Mouse (Mus musculus): ENCODE measurements around the gene Mgea5. TPM values are rescaled to one million over a fixed set of nuclear protein-coding genes. Genes with fewer than 3 reads are reported as not detected.

Mgea5 gene
- polyA plus RNA-seq, 1 experiment: 134 TPM

DNA sequence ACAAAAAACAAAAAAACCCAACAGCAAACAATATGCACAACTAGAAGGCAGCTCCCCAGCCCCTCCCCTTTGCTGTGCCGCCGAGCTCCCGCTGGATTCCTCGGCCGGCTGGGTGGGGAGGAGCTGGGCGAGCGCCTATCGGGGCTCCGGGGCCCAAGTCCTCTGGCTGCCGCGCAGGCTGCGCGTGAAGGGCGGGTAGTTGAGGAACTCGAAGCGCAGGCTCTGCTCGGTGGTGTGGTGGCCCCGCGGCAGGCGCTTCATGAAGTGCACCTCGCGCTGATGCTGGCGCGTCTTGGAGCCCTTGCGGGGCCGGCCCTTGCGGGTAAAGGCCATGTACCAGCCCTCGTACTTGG is 46.8 kb downstream of the Mgea5 start:
- TF ChIP-seq POLR2A (IDR thresholded peaks at IDR 0.05; ENCODE audit: extremely low read depth, insufficient read depth, low read length) (no peak), CTCF (IDR thresholded peaks at IDR 0.05; ENCODE audit: extremely low read depth, insufficient read depth, low read length) (no peak)

DNA sequence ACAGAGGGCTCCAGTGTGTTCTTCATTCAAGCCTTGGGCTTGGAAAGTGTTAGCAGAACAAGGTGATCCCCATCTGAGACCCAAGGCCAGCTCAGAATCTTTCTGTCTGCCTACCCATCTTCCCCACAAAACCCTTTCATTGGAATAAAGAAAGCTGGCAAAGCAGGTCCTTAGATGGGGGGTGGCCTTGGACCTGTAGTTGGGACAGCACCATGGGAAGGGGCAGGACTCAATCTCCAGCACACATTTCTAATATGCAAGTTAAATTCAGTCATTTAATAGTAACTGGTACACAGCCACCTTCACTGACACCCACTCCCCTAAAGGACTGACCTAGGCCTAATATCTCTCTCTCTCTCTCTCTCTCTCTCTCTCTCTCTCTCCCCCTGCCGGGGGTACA is 47.4 kb downstream of the Mgea5 start:
- TF ChIP-seq CTCF (IDR thresholded peaks at IDR 0.05; ENCODE audit: extremely low read depth, insufficient read depth, low read length) (no peak), POLR2A (IDR thresholded peaks at IDR 0.05; ENCODE audit: extremely low read depth, insufficient read depth, low read length) (no peak)
- H3K4me1 ChIP-seq (ENCODE audit: control insufficient read depth, insufficient read depth, low read length): no peaks in the 10 kb centered on the region
- H3K27ac ChIP-seq (ENCODE audit: insufficient read depth, low read length): no peak overlapping the region
- no peak overlapping the region for H3K4me3 ChIP-seq (ENCODE audit: insufficient read depth, low read length)

More for the DNA sequence above, 46.8 kb downstream of the Mgea5 start:
- H3K4me1 ChIP-seq (ENCODE audit: control insufficient read depth, insufficient read depth, low read length): no peaks in the 10 kb centered on the region
- H3K27ac ChIP-seq (ENCODE audit: insufficient read depth, low read length): no peak overlapping the region
- no peak overlapping the region for H3K4me3 ChIP-seq (ENCODE audit: insufficient read depth, low read length)

DNA sequence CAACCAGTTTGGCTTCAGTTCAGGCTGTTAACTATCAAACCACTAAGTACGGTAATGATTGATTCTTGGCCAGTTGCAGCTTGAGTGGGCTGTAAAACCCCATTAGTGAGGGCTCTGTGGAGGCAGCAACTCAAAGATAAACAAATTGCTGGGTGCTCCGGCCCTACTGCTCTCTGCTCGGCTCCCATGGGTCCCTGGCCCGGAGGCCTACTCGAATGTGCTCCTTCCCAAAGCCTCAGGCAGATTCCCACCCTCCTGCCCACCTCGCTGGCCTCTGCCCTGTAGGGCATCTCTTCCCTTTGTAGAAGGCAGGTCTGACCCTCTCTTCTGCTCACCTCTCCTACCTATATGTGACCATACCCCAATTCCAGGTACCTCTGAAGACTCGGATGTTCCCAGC is 48.9 kb downstream of the Mgea5 start:
- Histone ChIP-seq H3K4me3 (ENCODE audit: insufficient read depth, low read length) (no peak overlapping the region), H3K27ac (ENCODE audit: insufficient read depth, low read length) (no peak overlapping the region), H3K4me1 (ENCODE audit: control insufficient read depth, insufficient read depth, low read length) (no peaks in the 10 kb centered on the region)
- TF ChIP-seq POLR2A (IDR thresholded peaks at IDR 0.05; ENCODE audit: extremely low read depth, insufficient read depth, low read length) (no peak), CTCF (IDR thresholded peaks at IDR 0.05; ENCODE audit: extremely low read depth, insufficient read depth, low read length) (no peak)

DNA sequence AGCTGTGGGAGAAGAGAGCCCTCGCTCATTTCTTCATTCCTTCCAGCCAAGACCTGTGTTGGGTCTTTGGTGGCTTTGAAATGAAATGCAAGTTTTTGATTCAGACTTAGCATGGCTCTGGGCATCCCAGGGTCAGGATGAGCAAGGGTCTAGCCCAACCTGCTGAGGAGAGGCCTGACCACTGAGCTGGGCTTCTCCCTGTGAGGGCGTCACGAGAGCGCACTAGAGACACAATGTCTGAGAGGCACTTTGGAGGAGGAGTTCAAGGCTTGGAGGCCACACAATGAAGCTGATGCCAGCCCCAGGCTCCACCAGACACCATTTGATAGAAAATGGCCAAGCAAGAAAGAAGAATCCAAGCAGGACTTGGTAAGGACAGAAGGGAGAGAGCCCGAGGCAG is 49.4 kb downstream of the Mgea5 start:
- no peak overlapping the region for H3K27ac ChIP-seq (ENCODE audit: insufficient read depth, low read length)
- TF ChIP-seq CTCF (IDR thresholded peaks at IDR 0.05; ENCODE audit: extremely low read depth, insufficient read depth, low read length) (no peak), POLR2A (IDR thresholded peaks at IDR 0.05; ENCODE audit: extremely low read depth, insufficient read depth, low read length) (no peak)
- no peaks in the 10 kb centered on the region for H3K4me1 ChIP-seq (ENCODE audit: control insufficient read depth, insufficient read depth, low read length)
- H3K4me3 ChIP-seq (ENCODE audit: insufficient read depth, low read length): no peak overlapping the region

DNA sequence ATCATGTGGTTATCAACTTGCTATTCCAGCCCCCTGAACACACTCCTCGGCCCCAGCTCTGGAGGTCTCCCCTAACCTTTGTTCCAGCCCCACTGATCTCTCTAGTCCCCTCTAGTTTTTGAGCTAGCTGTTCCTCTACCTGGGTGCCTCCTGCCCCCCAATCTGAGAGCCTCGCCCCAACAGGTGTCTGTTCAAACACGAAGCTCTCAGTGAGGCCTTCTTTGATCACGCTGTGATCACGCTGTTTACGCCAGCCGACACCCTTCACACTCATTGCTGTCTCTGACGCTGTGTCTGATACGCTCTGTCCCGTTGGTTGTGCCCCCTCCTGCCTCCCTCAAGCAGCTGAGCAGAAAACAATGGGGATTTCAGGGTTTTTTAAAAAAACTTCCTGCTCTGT is 50.1 kb downstream of the Mgea5 start:
- H3K4me1 ChIP-seq (ENCODE audit: control insufficient read depth, insufficient read depth, low read length): no peaks in the 10 kb centered on the region
- H3K4me3 ChIP-seq (ENCODE audit: insufficient read depth, low read length): no peak overlapping the region
- no peak overlapping the region for H3K27ac ChIP-seq (ENCODE audit: insufficient read depth, low read length)
- TF ChIP-seq CTCF (IDR thresholded peaks at IDR 0.05; ENCODE audit: extremely low read depth, insufficient read depth, low read length) (no peak), POLR2A (IDR thresholded peaks at IDR 0.05; ENCODE audit: extremely low read depth, insufficient read depth, low read length) (no peak)

DNA sequence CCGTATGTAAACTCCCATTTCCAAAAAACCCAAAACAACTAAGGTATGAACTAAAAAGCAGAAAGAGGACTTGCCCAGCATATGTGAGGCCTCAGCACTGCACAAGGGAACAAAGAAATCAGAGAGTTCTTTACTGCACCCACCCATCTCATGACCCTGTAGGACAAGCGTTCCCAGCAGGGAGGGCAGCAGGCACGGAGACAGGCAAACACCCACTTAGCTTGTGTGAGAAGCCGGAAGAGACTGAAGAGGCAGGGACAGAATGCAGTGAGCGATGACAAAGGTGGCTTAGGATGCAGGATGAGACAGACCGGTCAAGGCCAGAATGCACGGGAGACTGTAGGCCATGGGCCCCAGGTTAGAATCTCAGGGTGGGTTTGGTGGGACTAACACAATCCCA is 52.0 kb downstream of the Mgea5 start:
- Histone ChIP-seq H3K4me1 (ENCODE audit: control insufficient read depth, insufficient read depth, low read length) (no peaks in the 10 kb centered on the region), H3K4me3 (ENCODE audit: insufficient read depth, low read length) (no peak overlapping the region), H3K27ac (ENCODE audit: insufficient read depth, low read length) (no peak overlapping the region)
- no peak for TF ChIP-seq CTCF (IDR thresholded peaks at IDR 0.05; ENCODE audit: extremely low read depth, insufficient read depth, low read length)
- TF ChIP-seq POLR2A (IDR thresholded peaks at IDR 0.05; ENCODE audit: extremely low read depth, insufficient read depth, low read length): no peak

DNA sequence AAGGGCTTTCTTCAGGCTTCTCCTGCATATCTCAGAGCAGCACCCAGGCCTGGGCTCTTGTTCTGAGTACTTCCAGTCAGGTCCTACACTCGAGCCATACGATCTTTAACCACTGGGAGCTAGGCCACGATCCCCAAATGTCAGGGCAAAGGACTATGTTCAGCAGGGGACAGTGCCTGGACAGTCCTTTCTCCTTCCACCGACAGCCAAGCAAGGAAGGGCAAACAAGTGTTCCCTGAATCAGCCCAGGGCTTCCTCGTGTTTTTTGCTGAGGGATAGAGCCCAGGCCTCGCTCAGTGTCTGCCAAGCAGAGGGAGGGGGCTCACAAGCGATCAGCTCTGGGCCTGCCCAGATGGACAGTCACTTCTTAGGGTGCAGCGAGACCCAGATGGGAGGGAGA is 53.6 kb downstream of the Mgea5 start:
- Histone ChIP-seq H3K27ac (ENCODE audit: insufficient read depth, low read length) (no peak overlapping the region), H3K4me3 (ENCODE audit: insufficient read depth, low read length) (no peak overlapping the region), H3K4me1 (ENCODE audit: control insufficient read depth, insufficient read depth, low read length) (no peaks in the 10 kb centered on the region)
- TF ChIP-seq CTCF (IDR thresholded peaks at IDR 0.05; ENCODE audit: extremely low read depth, insufficient read depth, low read length): no peak
- no peak for TF ChIP-seq POLR2A (IDR thresholded peaks at IDR 0.05; ENCODE audit: extremely low read depth, insufficient read depth, low read length)

DNA sequence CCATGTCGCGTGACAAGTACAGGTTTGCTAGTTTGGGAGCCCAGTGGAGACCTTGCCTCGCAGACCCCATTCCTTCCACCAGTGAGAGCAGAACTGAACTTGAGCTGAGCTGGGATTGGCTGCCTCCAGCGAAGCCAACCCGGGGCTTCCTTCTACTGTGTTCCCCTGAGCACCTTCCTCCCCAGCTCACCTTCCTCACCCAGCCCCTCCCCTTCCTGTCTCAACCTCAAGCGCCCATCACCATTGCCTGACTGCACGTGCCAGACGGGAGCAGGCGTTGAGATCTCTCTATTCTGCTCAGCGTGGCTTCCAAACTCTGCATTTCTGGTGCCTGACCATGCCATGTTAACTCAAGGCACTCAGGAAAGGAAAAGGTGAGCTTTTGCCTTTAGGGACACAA is 56.4 kb downstream of the Mgea5 start:
- Histone ChIP-seq H3K27ac (ENCODE audit: insufficient read depth, low read length) (no peak overlapping the region), H3K4me3 (ENCODE audit: insufficient read depth, low read length) (no peak overlapping the region), H3K4me1 (ENCODE audit: control insufficient read depth, insufficient read depth, low read length) (no peaks in the 10 kb centered on the region)
- TF ChIP-seq POLR2A (IDR thresholded peaks at IDR 0.05; ENCODE audit: extremely low read depth, insufficient read depth, low read length): no peak
- TF ChIP-seq CTCF (IDR thresholded peaks at IDR 0.05; ENCODE audit: extremely low read depth, insufficient read depth, low read length): no peak

DNA sequence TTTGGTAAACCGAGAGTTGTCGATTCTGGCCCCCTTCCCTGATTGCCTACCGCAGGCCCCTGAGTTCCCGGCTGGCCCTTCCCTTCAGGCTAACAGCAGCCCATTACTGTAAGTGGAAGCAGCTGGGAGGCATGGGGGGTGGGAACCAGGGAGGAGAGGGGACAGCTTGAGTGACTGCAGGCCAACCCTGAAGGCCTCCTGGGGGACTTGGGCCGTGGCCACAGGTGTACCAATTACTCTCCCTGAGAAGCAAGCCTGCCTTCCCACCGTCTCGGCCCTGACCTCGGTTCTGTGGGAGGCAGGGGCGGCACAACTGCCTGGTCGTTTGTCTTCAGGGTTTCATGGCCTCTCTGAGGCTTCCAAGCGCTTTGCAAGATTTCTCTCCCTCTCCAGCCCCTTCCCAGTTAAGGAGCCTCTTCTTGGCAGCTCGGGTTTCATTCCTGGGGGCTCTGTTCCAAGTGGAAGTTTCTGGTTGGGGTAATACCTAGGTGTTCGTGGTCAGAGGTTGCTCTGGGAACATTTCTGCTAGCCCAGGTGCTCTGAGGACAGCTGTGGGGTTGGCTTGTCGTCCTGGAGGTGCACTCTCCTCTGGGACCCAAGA is 57.9 kb downstream of the Mgea5 start:
- Histone ChIP-seq H3K4me1 (ENCODE audit: control insufficient read depth, insufficient read depth, low read length) (no peaks in the 10 kb centered on the region), H3K27ac (ENCODE audit: insufficient read depth, low read length) (no peak overlapping the region), H3K4me3 (ENCODE audit: insufficient read depth, low read length) (no peak overlapping the region)
- TF ChIP-seq CTCF (IDR thresholded peaks at IDR 0.05; ENCODE audit: extremely low read depth, insufficient read depth, low read length) (no peak), POLR2A (IDR thresholded peaks at IDR 0.05; ENCODE audit: extremely low read depth, insufficient read depth, low read length) (no peak)

DNA sequence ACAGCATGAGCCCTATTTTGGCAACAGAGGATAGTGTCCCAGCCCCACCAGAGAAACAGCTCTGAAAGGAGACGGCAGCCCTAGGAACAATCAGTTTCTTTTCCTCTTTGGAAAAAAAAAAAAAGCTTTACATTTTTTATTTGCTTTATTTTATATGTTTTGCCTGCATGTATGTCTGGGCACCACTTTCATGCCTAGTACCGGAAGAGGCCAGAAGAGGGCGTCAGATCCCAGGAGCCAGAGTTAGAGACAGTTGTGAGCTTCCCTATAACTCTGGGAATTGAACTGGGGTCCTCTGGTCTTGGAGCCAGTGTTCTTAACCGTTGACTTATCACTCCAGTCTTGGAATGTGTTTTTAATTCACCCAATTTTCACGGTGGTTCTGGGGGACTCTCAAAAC is 61.4 kb downstream of the Mgea5 start:
- Histone ChIP-seq H3K4me3 (ENCODE audit: insufficient read depth, low read length) (no peak overlapping the region), H3K27ac (ENCODE audit: insufficient read depth, low read length) (no peak overlapping the region), H3K4me1 (ENCODE audit: control insufficient read depth, insufficient read depth, low read length) (peaks cover 2% of the 10 kb centered on the region; the same call in 1 of the 2 replicates)
- TF ChIP-seq CTCF (IDR thresholded peaks at IDR 0.05; ENCODE audit: extremely low read depth, insufficient read depth, low read length) (no peak), POLR2A (IDR thresholded peaks at IDR 0.05; ENCODE audit: extremely low read depth, insufficient read depth, low read length) (no peak)

Measured in cortical plate, adult 2 months (tissue).